In the genomic region with DNA sequence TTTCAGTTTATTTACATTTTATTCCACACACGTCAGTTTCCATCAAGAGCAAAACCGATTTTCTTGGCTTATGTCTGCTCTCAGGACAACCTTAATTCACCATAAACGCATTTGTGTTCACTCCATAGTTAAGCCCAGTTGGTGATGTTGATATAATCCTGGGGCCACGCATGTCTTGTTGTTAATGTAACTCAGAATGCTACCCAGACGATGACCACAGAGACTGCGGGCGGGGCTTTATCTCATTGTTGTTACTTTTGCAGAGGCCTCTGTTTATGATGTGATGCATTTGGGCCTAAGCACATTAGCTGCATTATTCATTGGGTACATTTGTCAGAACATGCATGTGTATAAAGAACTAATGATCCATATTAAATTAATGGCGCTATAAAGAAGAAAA, we compare ENCODE assay signal across 25 mouse cellular contexts. TPM values are rescaled to one million over a fixed set of nuclear protein-coding genes. Genes with fewer than 3 reads are reported as not detected.
DNase-seq lines count a peak whose midpoint lies in the region; ATAC-seq and TF ChIP-seq lines count a peak whose summit lies in the region.
"Had no signal": no experiment of that assay in that cellular context is flagged by ENCODE, and none has a peak within 500 bp of the region (broad histone marks: within the 10 kb centered on the region; RNA-seq: fewer than 3 reads in every experiment).

No protein-coding gene starts in this region.

- no peak overlapping the region for H3K9ac ChIP-seq in heart, adult 2 months (ENCODE audit: low read depth, low read length)
- no peak overlapping the region for H3K9ac ChIP-seq in hindbrain, embryonic 11.5 days (ENCODE audit: low read depth, low read length)
- no peak overlapping the region for H3K9ac ChIP-seq in neural tube, embryonic 12.5 days
- H3K9ac ChIP-seq: embryonic facial prominence, embryonic 12.5 days; forebrain, embryonic 13.5 days; forebrain, embryonic 15.5 days had no signal

- ATAC-seq in hindbrain, embryonic 11.5 days (ENCODE audit: low FRiP score) = no peak
- 0 out of 2 replicates have a peak, but pooled peaks have one; percentile 29 for ATAC-seq in neural tube, embryonic 12.5 days (ENCODE audit: low FRiP score, low read depth)
- ATAC-seq: activated CD4-positive, CD25-positive, alpha-beta regulatory T cell, adult 4 months; CD4-positive, CD25-positive, alpha-beta regulatory T cell, adult 4 months; forebrain, embryonic 13.5 days; forebrain, embryonic 15.5 days; Patski had no signal

- peaks cover 14% of the 10 kb centered on the region for H3K27me3 ChIP-seq in heart, adult 2 months (ENCODE audit: control insufficient read depth, insufficient read depth, low read length)
- H3K27me3 ChIP-seq in hindbrain, embryonic 11.5 days (ENCODE audit: control insufficient read depth, insufficient read depth, low read length) = peaks cover 79% of the 10 kb centered on the region
- peaks cover 95% of the 10 kb centered on the region for H3K27me3 ChIP-seq in hindbrain, embryonic 10.5 days (ENCODE audit: insufficient read depth, poor library complexity, severe bottlenecking)
- H3K27me3 ChIP-seq in neural tube, embryonic 12.5 days (replicated peaks) = peaks cover 88% of the 10 kb centered on the region
- H3K27me3 ChIP-seq: CH12.LX had no signal

- TF ChIP-seq CTCF in heart, adult 2 months (IDR thresholded peaks at IDR 0.05) = no peak

- no peaks in the 10 kb centered on the region for H3K9me3 ChIP-seq in hindbrain, embryonic 11.5 days (ENCODE audit: control insufficient read depth, low read length)
- H3K9me3 ChIP-seq in hindbrain, embryonic 10.5 days = no peaks in the 10 kb centered on the region
- H3K9me3 ChIP-seq in neural tube, embryonic 12.5 days = no peaks in the 10 kb centered on the region
- H3K9me3 ChIP-seq: embryonic facial prominence, embryonic 10.5 days; embryonic facial prominence, embryonic 12.5 days; forebrain, embryonic 13.5 days; forebrain, embryonic 15.5 days had no signal

- intact Hi-C loops in heart, adult 2 months (cut with DNase I) = no loop called here

- TF ChIP-seq EP300 in heart, adult 2 months (IDR thresholded peaks at IDR 0.05; ENCODE audit: insufficient read depth, low read depth, low read length) = no peak

- TF ChIP-seq POLR2A in heart, adult 2 months (IDR thresholded peaks at IDR 0.05; ENCODE audit: insufficient read depth, low read depth, low read length) = no peak

- H3K79me2 ChIP-seq in heart, adult 2 months (replicated peaks; ENCODE audit: control insufficient read depth, insufficient read depth, low read length) = no peaks in the 10 kb centered on the region

- H3K4me1 ChIP-seq in heart, adult 2 months (ENCODE audit: control insufficient read depth, insufficient read depth, low read length) = no peaks in the 10 kb centered on the region
- no peaks in the 10 kb centered on the region for H3K4me1 ChIP-seq in hindbrain, embryonic 11.5 days (replicated peaks; ENCODE audit: control insufficient read depth, insufficient read depth, low read length)
- H3K4me1 ChIP-seq in hindbrain, embryonic 10.5 days (replicated peaks) = peaks cover 16% of the 10 kb centered on the region
- no peaks in the 10 kb centered on the region for H3K4me1 ChIP-seq in neural tube, embryonic 12.5 days
- H3K4me1 ChIP-seq: embryonic facial prominence, embryonic 12.5 days; forebrain, embryonic 13.5 days; forebrain, embryonic 15.5 days had no signal

- H3K4me3 ChIP-seq in heart, adult 2 months = no peak overlapping the region
- no peak overlapping the region for H3K4me3 ChIP-seq in hindbrain, embryonic 11.5 days (ENCODE audit: low read depth, low read length)
- no peak overlapping the region for H3K4me3 ChIP-seq in hindbrain, embryonic 10.5 days
- no peak overlapping the region for H3K4me3 ChIP-seq in neural tube, embryonic 12.5 days
- H3K4me3 ChIP-seq: embryonic facial prominence, embryonic 10.5 days; embryonic facial prominence, embryonic 12.5 days; forebrain, embryonic 13.5 days; forebrain, embryonic 15.5 days had no signal

- no peak overlapping the region for H3K27ac ChIP-seq in heart, adult 2 months
- no peak overlapping the region for H3K27ac ChIP-seq in hindbrain, embryonic 11.5 days (ENCODE audit: low read depth, low read length)
- H3K27ac ChIP-seq in hindbrain, embryonic 10.5 days = no peak overlapping the region
- no peak overlapping the region for H3K27ac ChIP-seq in neural tube, embryonic 12.5 days
- H3K27ac ChIP-seq: embryonic facial prominence, embryonic 10.5 days; embryonic facial prominence, embryonic 12.5 days; forebrain, embryonic 13.5 days; forebrain, embryonic 15.5 days had no signal

- H3K36me3 ChIP-seq in heart, adult 2 months (ENCODE audit: control insufficient read depth, insufficient read depth, low read length) = no peaks in the 10 kb centered on the region
- no peaks in the 10 kb centered on the region for H3K36me3 ChIP-seq in hindbrain, embryonic 11.5 days (ENCODE audit: control insufficient read depth, insufficient read depth, low read length)
- no peaks in the 10 kb centered on the region for H3K36me3 ChIP-seq in hindbrain, embryonic 10.5 days
- no peaks in the 10 kb centered on the region for H3K36me3 ChIP-seq in neural tube, embryonic 12.5 days
- H3K36me3 ChIP-seq: embryonic facial prominence, embryonic 10.5 days; embryonic facial prominence, embryonic 12.5 days; forebrain, embryonic 15.5 days; G1E had no signal

- H3K4me2 ChIP-seq in hindbrain, embryonic 11.5 days (replicated peaks; ENCODE audit: low read depth, low read length) = no peak overlapping the region
- H3K4me2 ChIP-seq in neural tube, embryonic 12.5 days (replicated peaks) = no peak overlapping the region
- H3K4me2 ChIP-seq: embryonic facial prominence, embryonic 12.5 days; forebrain, embryonic 13.5 days; forebrain, embryonic 15.5 days had no signal

- peak; percentile 33 for DNase-seq in heart, adult 11 months
- no peak for DNase-seq in heart, adult 2 months
- peak; percentile 6 for DNase-seq in hindbrain, embryonic 11.5 days (ENCODE audit: low spot score)
- no peak for DNase-seq in hindbrain, embryonic 10.5 days (ENCODE audit: low spot score)
- no peak for DNase-seq in neural tube, embryonic 10.5 days (ENCODE audit: extremely low spot score, low spot score)
- DNase-seq: adrenal gland, adult 8-10 months; adrenal gland, postnatal 14 days; adrenal gland, postnatal 36 days; B cell, adult 2 months; cerebellum, adult 11-12 months; cerebellum, adult 2 months; cerebellum, adult 9-10 months; cerebellum, postnatal 10 days; cerebellum, postnatal 25 days had no signal

- WGBS in heart, adult 2 months = 77% methylated on average over 8 of the region's 8 CpGs
- 75% methylated on average over 8 of the region's 8 CpGs for WGBS in hindbrain, embryonic 11.5 days
- 82% methylated on average over 8 of the region's 8 CpGs for WGBS in hindbrain, embryonic 10.5 days
- WGBS in neural tube, embryonic 12.5 days = 58% methylated on average over 8 of the region's 8 CpGs

RNA-seq across cellular contexts. Expression of gene Nkx6-1, which starts 19.7 kb away (rescaled TPM):
- under 1 TPM in 1 of 2 experiments, not detected in 1; 0.09 TPM for total RNA-seq in heart, adult 2 months (2021)
- polyA plus RNA-seq in heart, adult 2 months (2012; rRNA removed) = 0.08 TPM in 1 of 2 replicates, not detected in the other
- 9.8 and 14.7 TPM in 2 replicates for polyA plus RNA-seq in hindbrain, embryonic 11.5 days (2014; fragmentation: Nextera tagmentation; extraction: Ambion mirVana)
- 8.1 and 9.8 TPM in 2 replicates for polyA plus RNA-seq in hindbrain, embryonic 10.5 days (2016; fragmentation: Nextera tagmentation; extraction: Ambion mirVana)
- 9.6 and 11.5 TPM in 2 replicates for polyA plus RNA-seq in neural tube, embryonic 12.5 days (2016; fragmentation: Nextera tagmentation; extraction: Ambion mirVana)
- total RNA-seq: adrenal gland, adult 18-20 months; adrenal gland, postnatal 14 days; adrenal gland, postnatal 36 days; CH12.LX had no signal
- polyA plus RNA-seq: activated CD4-positive, CD25-positive, alpha-beta regulatory T cell, adult 4 months; CD4-positive, CD25-positive, alpha-beta regulatory T cell, adult 4 months; G1E; Patski had no signal

Comparison
In these comparisons a context has a peak if more than half of its experiments do, and no peak if none do; other contexts are left out.
1. DNase-seq: peak in heart, adult 11 months (single experiment) and hindbrain, embryonic 11.5 days (single experiment); none in heart, adult 2 months (0 of 2), hindbrain, embryonic 10.5 days (single experiment) and neural tube, embryonic 10.5 days (single experiment).